Mouse (Mus musculus) lung, adult 2 months (tissue): ENCODE measurements at regions not wholly inside any gene's neighbourhood (a gene's known extent, or its start where the extent isn't known, plus 50 kb on each side); places are given as distances from the start of the nearest gene placed in this dataset.

Experiments
- DNase-seq: peaks from one replicate; pipeline ENCODE4 v3.0.0; 2022
- H3K4me1 ChIP-seq: fragments of 200-500 bp; 2 replicates; pipeline ENCODE4 v1.6.1; 2011; ENCODE audit warnings: low read length; ENCODE audit not compliant: control insufficient read depth, insufficient read depth
- H3K4me3 ChIP-seq: fragments of 200-500 bp; replicated peaks from 2 replicates; pipeline ENCODE3; 2011; ENCODE audit warnings: low read depth, mild to moderate bottlenecking, control low read depth, low read length; ENCODE audit errors: extremely low read depth
- CTCF ChIP-seq: fragments of 200-500 bp; IDR thresholded peaks from 2 replicates; pipeline ENCODE4 v1.5.1; 2011; ENCODE audit warnings: mild to moderate bottlenecking, low read length, control low read depth; ENCODE audit not compliant: insufficient read depth
- POLR2A ChIP-seq: fragments of 200-500 bp; IDR thresholded peaks from 2 replicates; pipeline ENCODE4 v1.6.1; 2011; ENCODE audit warnings: low read depth, mild to moderate bottlenecking, control low read depth, low read length, borderline replicate concordance; ENCODE audit errors: extremely low read depth
- WGBS: fragments of 180-500 bp; shearing (Covaris S2); methylation state at CpG from one replicate; pipeline ENCODE4 v1.1.7; 2018; 5-methylcytosine and 5-hydroxymethylcytosine counted together

- H3K4me1 ChIP-seq, result no peaks in the 10 kb centered on the region
- no peak overlapping the region for H3K4me3 ChIP-seq
- 83% methylated on average over 2 of the region's 2 CpGs for WGBS
- TF ChIP-seq POLR2A, result no peak
- TF ChIP-seq CTCF, result no peak
- DNase-seq, result no peak
These were observed 231.2 kb upstream of the Tars start for GRCm38 (mm10) chr15:11630654-11631053.

- H3K4me1 ChIP-seq, result no peaks in the 10 kb centered on the region
- TF ChIP-seq CTCF (no peak), POLR2A (no peak)
- no peak for DNase-seq
- WGBS, result 70% methylated on average over 9 of the region's 9 CpGs
- no peak overlapping the region for H3K4me3 ChIP-seq
These were observed 227.0 kb upstream of the Tars start for GRCm38 (mm10) chr15:11626433-11626832.

- 43% methylated on average over 3 of the region's 3 CpGs for WGBS
- TF ChIP-seq CTCF (no peak), POLR2A (no peak)
- DNase-seq, result no peak
These were observed 213.0 kb upstream of the Tars start for GRCm38 (mm10) chr15:11612416-11612815.

DNA sequence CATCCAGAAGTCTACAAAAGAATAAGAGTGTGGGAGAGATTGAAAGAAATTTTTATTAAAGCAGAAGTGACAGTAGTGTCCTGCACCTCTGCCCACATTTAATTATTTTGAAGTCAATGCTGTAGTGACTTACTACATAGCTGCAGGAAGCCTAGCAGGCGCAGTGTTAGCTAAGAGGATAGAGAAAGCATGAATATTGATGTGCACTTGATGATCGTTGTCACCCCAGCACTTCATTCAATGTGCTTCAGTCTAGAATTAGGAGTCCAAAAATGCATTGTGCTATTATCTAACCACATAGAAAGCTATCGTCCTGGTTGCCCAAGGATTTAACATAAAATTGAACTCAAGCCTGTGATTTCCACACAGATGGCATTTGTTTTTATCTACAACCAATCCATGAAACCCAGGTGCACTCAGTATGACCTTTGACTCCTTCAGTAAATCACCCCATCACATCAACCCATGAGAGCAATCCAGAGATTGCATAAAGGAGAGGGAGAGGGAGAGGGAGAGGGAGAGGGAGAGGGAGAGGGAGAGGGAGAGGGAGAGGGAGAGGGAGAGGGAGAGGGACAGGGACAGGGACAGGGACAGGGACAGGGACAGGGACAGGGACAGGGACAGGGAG lies 210.7 kb upstream of the Tars start:
- WGBS, result 75% methylated on average over 3 of the region's 3 CpGs
- Histone ChIP-seq H3K4me3 (no peak overlapping the region), H3K4me1 (no peaks in the 10 kb centered on the region)
- no peak for DNase-seq
- TF ChIP-seq CTCF (no peak), POLR2A (no peak)

More at GRCm38 (mm10) chr15:11612416-11612815, 213.0 kb upstream of the Tars start:
- H3K4me3 ChIP-seq, result no peak overlapping the region
- no peaks in the 10 kb centered on the region for H3K4me1 ChIP-seq

DNA sequence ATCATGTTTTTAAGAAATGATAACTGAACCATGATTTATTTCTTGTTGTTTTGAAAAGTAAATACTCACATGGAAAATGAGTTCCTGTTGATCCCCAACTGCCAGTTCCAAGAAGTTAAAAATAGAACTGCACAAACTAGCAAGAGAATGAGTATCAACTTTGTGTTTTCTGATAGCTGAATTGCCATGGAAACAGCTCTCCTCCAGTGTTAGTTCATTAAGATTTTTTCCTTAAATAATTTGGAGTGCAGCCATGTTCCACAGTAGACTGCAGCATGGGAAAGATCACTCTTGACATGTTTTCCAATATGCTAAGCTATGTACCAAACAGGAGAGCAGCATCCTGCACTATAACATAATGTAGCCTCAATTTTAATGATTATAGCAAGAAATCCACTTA lies 208.0 kb upstream of the Tars start:
- Histone ChIP-seq H3K4me3 (no peak overlapping the region), H3K4me1 (no peaks in the 10 kb centered on the region)
- DNase-seq, result no peak
- TF ChIP-seq CTCF, result no peak
- no peak for TF ChIP-seq POLR2A

GRCm38 (mm10) chr15:11605677-11606076 lies 206.2 kb upstream of the Tars start:
- no peaks in the 10 kb centered on the region for H3K4me1 ChIP-seq
- no peak overlapping the region for H3K4me3 ChIP-seq
- 93% methylated on average over 4 of the region's 4 CpGs for WGBS
- DNase-seq, result no peak
- TF ChIP-seq CTCF, result no peak
- TF ChIP-seq POLR2A, result no peak

GRCm38 (mm10) chr15:11597021-11597420 lies 197.6 kb upstream of the Tars start:
- 83% methylated on average over 6 of the region's 6 CpGs for WGBS
- Histone ChIP-seq H3K4me1 (no peaks in the 10 kb centered on the region), H3K4me3 (no peak overlapping the region)
- DNase-seq, result no peak
- TF ChIP-seq POLR2A (no peak), CTCF (no peak)

GRCm38 (mm10) chr15:11590542-11591116 lies 191.2 kb upstream of the Tars start:
- no peak overlapping the region for H3K4me3 ChIP-seq
- TF ChIP-seq CTCF, result no peak
- TF ChIP-seq POLR2A, result no peak
- 22% methylated on average over 9 of the region's 9 CpGs for WGBS
- DNase-seq, result no peak
- no peaks in the 10 kb centered on the region for H3K4me1 ChIP-seq

DNA sequence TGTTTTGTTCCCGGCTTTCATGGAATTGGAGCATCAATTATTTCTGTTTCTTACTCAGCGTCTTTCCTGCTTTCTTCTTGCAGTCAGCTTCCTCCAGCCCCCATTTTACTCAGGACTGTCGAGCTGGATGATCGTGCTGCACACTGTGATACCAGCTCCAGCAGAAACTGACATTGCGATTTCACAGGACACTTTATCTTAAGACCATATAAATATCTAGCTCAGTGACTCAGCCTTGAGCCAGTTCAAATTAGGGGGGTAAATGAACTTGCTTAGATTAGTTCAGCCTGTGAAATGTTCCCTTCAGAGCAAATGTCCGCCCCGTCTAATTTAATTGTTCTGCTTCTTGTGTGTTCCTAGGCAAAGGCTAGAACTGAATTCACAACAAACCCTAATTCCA lies 190.3 kb upstream of the Tars start:
- Histone ChIP-seq H3K4me1 (no peaks in the 10 kb centered on the region), H3K4me3 (no peak overlapping the region)
- TF ChIP-seq CTCF (no peak), POLR2A (no peak)
- 70% methylated on average over 7 of the region's 7 CpGs for WGBS
- no peak for DNase-seq

DNA sequence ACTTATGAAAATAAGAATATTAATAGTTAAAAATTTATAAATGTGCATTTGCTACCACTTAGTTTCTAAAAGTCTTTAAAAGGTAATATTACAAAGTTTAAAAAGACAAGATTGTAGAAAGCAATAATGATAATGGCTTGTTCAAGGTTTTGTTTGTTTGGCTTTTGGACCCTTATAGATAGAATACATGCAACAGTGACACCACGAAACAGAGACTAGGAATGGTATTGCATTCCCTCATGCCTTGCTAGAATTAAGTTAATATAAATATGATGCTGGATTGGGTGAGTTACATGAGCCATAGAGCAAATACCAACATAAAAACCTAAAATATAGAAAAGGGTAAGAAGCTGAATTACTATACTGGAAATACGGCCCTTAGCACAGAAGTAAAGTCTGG lies 186.9 kb upstream of the Tars start:
- H3K4me3 ChIP-seq, result no peak overlapping the region
- no peak for DNase-seq
- no peaks in the 10 kb centered on the region for H3K4me1 ChIP-seq
- whole genome bisulfite sequencing, result 88% methylated on average over 2 of the region's 2 CpGs
- TF ChIP-seq POLR2A (no peak), CTCF (no peak)
